Mouse (Mus musculus): ENCODE measurements around the gene Tango2. TPM values are rescaled to one million over a fixed set of nuclear protein-coding genes. Genes with fewer than 3 reads are reported as not detected.
A peak's percentile ranks its signal among the peaks of the same experiment; 100 is the strongest.

Tango2 gene
- total RNA-seq (2021), result 10 to 100 TPM; 36.1 to 37.1 TPM
- polyA plus RNA-seq (2012; rRNA removed), result 40.6 and 51.1 TPM in 2 replicates
- long read RNA-seq, transcript Tango2-201 (9 exons, 1,622 nt), result major isoform, 28 of 72 reads
- long read RNA-seq, partial matches to known transcripts, result 25 of 72 reads
- long read RNA-seq, other reads (novel, unspliced or antisense), result 18 of 72 reads

- DNase-seq, result peak; percentile 96
These were observed at the start of gene Tango2, which contains the start of gene Arvcf for GRCm38 (mm10) chr16:18347931-18348600. Tango2 (minus strand) TSS chr16:18348103. Arvcf (plus strand) TSS chr16:18348182.

GRCm38 (mm10) chr16:18396791-18397621 lies 49.1 kb upstream of the Tango2 start:
- no peak for DNase-seq

GRCm38 (mm10) chr16:18396201-18396600 lies 48.3 kb upstream of the Tango2 start:
- peak; percentile 81 for DNase-seq

GRCm38 (mm10) chr16:18395620-18396036 lies 47.7 kb upstream of the Tango2 start:
- peak; percentile 90 for DNase-seq

- DNase-seq, result no peak
These were observed 47.1 kb upstream of the Tango2 start for GRCm38 (mm10) chr16:18394777-18395619.

GRCm38 (mm10) chr16:18394056-18394455 lies 46.2 kb upstream of the Tango2 start:
- no peak for DNase-seq

GRCm38 (mm10) chr16:18393595-18393994 lies 45.7 kb upstream of the Tango2 start:
- DNase-seq, result no peak

- DNase-seq, result peak; percentile 96
These were observed 44.8 kb upstream of the Tango2 start for GRCm38 (mm10) chr16:18392469-18393426.

- DNase-seq, result no peak
These were observed 43.8 kb upstream of the Tango2 start for GRCm38 (mm10) chr16:18391728-18392127.

GRCm38 (mm10) chr16:18391127-18391526 lies 43.2 kb upstream of the Tango2 start:
- no peak for DNase-seq

- DNase-seq, result no peak
These were observed 42.5 kb upstream of the Tango2 start for GRCm38 (mm10) chr16:18390399-18390798.

- peak; percentile 6 for DNase-seq
These were observed 40.9 kb upstream of the Tango2 start for GRCm38 (mm10) chr16:18388583-18389435.

- no peak for DNase-seq
These were observed 40.0 kb upstream of the Tango2 start for GRCm38 (mm10) chr16:18387704-18388582.

GRCm38 (mm10) chr16:18386972-18387371 lies 39.1 kb upstream of the Tango2 start:
- no peak for DNase-seq

GRCm38 (mm10) chr16:18386451-18386850 lies 38.5 kb upstream of the Tango2 start:
- peak; percentile 57 for DNase-seq

GRCm38 (mm10) chr16:18385411-18385810 lies 37.5 kb upstream of the Tango2 start:
- no peak for DNase-seq

GRCm38 (mm10) chr16:18384659-18385058 lies 36.8 kb upstream of the Tango2 start:
- DNase-seq, result no peak

- peak; percentile 27 for DNase-seq
These were observed 36.3 kb upstream of the Tango2 start for GRCm38 (mm10) chr16:18384211-18384610.

GRCm38 (mm10) chr16:18383756-18384155 lies 35.9 kb upstream of the Tango2 start:
- DNase-seq, result peak; percentile 26

All from adrenal gland, adult 2 months (tissue).